Mouse (Mus musculus): ENCODE data around the gene Whamm.

Gene Whamm

DNA sequence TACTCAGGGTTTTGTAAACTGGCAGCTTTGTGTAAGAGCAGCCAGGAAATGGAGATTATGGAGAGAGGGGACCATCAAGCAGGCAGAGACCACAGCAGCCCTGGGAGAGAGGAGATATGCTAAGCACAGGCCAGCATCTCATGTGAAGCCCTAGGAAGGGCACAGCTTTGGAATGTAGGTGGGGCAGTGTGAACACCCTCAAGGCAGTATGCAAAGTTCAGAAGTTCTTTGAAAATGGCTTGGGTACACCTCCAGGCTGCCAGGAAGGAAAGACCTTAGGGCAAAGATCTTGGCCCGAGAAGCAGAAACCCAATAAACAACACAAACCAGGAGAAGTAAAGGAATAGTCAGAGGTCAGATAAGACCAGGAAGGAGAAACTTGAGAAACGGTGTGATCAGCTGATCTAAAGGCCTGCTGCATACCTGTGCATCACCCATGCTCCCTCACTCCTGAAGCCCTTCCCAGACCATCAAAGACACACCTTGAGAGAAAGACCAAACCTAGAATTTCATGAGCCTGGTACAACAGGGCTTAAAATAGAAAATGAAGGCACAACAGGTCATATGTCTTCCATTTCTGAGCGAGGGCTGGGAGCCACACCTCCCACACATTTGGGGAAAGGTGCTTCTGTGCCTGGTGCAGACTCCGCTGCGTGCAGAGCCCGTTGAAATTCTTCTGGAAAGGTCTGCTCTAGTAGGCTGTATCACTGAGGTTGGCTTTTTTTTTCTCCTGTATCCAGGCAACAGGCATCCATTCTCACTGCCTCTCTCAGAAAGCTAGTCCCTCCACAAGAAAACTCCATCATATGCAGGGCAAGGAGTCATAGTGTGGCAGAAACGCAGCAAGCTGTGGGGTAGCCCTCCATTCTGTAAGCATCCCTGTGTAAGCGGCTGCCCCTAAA, 28.6 kb downstream of the Whamm start:
- no peak for DNase-seq

GRCm38 (mm10) chr7:81604991-81605390, 33.9 kb downstream of the Whamm start:
- DNase-seq: no peak

DNA sequence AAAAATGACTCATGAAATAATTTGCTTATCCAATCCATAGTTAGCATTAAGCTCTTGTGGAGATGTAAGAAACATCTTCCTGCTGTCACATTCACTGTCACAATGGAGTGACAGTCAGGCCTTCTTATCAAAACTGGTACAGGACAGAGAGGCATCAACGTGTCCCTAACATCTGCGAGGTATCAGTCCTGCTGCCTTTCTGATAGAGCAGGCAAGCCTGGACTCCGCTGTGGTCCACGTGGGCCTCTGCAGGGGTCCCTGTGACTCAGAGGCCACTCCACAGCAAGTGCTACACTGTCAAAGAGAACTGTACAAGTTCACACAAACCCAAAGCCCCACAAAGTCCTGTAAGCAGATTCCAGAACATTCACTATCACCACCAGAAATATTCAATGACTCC, 34.4 kb downstream of the Whamm start:
- DNase-seq: no peak

DNA sequence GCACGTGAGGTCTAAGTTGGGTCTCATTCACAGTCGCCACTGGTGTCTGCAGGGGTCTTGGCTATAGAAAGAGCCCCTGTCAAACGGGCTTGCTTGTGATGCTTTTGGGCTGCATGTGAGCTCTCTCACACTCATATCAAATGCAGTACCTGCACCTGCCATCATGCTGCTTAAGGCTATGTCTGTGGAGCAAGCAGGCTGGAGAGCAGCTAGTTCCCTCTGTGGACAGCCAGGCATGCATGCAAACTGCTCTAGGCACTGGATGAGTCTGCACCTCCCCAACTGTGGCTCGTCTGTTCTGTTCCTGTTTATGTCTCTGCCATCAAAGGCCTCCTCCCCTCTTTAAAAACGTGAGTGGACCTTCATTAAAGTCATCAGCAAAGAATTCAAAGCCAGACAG, 35.4 kb downstream of the Whamm start:
- DNase-seq: no peak

DNA sequence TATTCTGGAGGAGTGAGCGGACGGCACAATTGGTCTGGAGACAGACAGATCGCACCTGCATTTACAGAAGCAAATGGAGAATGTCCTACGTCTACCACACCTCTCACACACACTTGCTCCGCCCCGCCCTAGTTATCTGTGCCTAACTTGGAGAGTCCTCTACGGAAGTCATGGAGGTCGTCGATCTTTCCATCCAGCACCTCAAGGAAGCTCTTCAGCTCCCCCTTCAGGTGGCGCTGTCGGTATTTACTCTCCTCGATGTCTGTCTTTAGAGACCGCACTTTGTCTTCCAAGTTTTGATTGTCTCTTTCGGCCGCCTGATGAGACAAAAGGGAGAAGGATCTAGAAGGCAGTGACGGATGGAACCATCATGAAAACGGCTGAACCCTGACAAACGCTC, 39.1 kb downstream of the Whamm start:
- no peak for DNase-seq

DNA sequence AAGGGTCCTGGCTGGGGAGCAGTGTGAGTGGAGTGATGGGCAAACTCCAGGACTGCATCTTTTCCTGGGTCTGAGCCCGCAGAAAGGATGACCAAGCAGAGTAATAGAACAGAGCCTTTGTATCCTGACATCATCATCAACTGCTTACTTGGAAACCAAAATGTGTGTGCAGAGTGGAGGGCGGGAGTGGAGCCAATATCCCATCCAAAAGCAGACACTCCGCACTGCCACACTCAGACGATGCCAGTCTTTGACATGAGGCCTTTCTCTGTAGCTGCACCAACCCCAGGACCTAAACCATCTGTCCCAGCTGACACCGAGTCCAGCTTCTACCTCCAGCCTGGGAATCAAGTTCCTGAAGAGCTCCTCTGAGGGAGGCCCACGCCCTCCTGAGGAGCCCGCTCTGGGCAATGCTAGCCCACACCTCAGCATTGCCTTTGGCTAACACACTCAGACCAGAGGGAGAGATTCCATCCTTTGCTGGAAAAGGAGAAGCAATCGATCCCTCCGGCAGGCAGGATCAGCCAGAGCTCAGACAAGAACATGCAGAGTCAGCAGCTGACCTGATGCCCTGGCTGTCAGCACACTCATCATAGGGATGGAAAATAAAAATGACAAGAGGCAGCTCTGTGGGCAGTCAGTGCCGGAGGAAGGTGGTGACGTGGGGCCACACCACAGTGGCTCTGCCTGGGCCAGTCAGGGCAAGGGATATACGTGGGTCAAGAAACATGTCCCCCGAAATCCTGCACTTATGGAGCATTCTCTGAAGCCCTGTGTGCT, 42.0 kb downstream of the Whamm start:
- DNase-seq: no peak

GRCm38 (mm10) chr7:81615031-81615430, 44.0 kb downstream of the Whamm start:
- no peak for DNase-seq

DNA sequence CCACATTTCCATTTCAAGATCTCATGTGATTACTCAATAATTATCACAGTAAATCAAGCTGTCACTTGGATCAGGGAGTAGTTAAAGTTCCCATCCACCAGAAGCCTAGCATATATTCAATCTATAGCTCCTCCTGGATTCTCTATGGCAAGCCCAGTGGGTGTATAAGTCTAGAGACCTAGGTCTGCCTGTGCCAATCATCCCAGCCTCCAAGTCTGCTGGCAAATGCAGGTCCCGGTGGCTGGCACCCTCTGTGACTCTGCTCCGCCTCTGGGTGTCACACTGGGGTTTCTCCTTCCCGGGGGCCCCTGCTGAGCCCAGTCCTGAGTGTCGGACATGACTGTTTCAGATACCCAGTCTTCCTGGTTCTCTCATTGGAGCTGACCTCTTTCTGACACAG, 51.7 kb downstream of the Whamm start:
- no peak for DNase-seq

GRCm38 (mm10) chr7:81623767-81624166, 52.7 kb downstream of the Whamm start:
- no peak for DNase-seq

DNA sequence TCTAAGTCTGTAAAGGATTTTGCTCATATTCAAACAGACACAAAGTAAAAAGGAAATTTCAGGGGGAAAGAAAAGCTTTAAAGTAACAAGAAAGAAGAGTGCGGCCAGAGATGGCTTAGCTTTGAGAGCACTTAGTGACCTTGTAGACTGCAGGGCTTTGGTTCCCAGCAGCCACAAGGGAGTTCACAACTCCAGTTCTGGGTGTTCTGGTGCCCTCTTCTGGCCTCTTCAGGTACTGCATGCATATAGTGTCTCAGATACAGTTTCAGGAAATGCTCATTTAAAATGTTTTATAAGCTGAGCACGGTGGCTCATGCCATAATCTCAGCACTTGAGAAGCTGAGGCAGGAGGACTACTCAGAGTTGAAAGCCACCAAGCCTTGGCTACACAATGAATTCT, 55.4 kb downstream of the Whamm start:
- no peak for DNase-seq

GRCm38 (mm10) chr7:81631261-81631660, 60.2 kb downstream of the Whamm start:
- no peak for DNase-seq

- no peak for DNase-seq
These were observed 61.5 kb downstream of the Whamm start for GRCm38 (mm10) chr7:81632586-81632985.

DNA sequence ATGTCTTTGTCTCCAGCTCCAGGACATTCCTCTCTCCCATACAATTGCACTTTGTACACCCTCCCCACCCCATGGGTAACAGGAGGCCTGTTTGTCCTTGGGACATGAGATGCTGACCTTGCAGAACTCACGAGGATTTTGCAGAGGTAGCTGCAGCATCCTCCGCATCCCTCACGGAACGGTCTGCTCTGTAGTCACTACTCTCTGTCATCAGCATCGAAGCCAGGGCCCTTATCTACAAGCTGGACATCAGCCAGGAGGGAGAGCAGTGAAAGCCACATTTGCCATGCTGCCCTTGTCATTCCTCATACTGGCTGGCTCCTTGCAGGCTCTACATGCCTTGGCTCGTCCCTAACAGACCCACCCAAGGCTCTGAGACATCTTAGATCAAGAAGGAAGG, 70.0 kb downstream of the Whamm start:
- DNase-seq: no peak

DNA sequence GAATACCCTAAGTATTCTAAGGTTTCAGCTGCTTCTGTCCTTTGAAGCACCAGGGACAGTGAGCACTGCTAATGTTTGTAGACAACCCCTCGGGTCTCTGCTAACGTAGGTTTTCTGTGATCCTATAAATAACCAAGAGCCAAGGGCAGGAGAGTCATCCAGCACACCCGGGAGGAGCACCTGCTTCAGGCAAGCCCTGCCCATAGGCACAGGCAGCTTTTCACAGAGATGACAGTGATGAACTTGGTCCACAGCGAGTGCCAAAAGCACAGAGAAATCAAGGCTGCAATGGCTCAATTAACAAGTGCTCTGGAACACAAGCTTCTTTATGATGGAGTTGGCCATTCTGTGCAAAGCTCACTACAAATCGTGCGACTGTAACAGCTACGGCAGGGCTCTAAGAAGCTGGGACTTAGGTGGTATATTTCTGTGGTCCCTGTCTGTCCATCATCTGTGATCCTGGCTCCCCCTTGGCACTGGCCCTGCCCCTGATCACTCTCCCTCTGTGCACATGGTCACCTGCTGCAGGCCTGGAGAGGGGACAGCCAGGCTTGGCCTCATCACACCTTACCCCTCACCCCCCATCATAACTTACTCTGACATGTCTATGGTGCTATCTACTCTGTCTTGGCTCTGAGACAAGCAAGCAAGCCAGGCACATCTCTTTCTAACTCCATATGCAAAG, 73.6 kb downstream of the Whamm start:
- peak; percentile 74 for DNase-seq
